Mouse (Mus musculus): Measurements from ENCODE around the gene Scg2. TPM values are rescaled to one million over a fixed set of nuclear protein-coding genes. Genes with fewer than 3 reads are reported as not detected.

The Scg2 gene
- 17.4 and 18.6 TPM in 2 replicates for polyA plus RNA-seq (2015; fragmentation: Nextera tagmentation; extraction: Ambion mirVana)

- H3K4me2 ChIP-seq (replicated peaks; ENCODE audit: low read depth) = no peak within 1 kb of the TSS
- no peak within 1 kb of the TSS for H3K27ac ChIP-seq (ENCODE audit: low read depth, low read length)
- no peak within 1 kb of the TSS for H3K4me3 ChIP-seq (ENCODE audit: low read depth, low read length)
- no peaks in the 10 kb centered on the region for H3K36me3 ChIP-seq (ENCODE audit: control insufficient read depth, insufficient read depth)
- no peaks in the 10 kb centered on the region for H3K9me3 ChIP-seq (ENCODE audit: control insufficient read depth)
- WGBS = 13% methylated on average over 22 of the region's 22 CpGs
- 0 out of 2 replicates have a peak, but pooled peaks have one; percentile 68 for ATAC-seq
- H3K9ac ChIP-seq (ENCODE audit: low read depth, low read length) = no peak within 1 kb of the TSS
- H3K27me3 ChIP-seq (replicated peaks; ENCODE audit: control insufficient read depth, insufficient read depth, low read length) = no peaks in the 10 kb centered on the region
- TF ChIP-seq CTCF (IDR thresholded peaks at IDR 0.05; ENCODE audit: low read depth) = peak; percentile 55
- H3K4me1 ChIP-seq (replicated peaks; ENCODE audit: control insufficient read depth, insufficient read depth, low read length) = no peaks in the 10 kb centered on the region
Measured at GRCm38 (mm10) chr1:79439609-79440308, at the start of gene Scg2. Gene Scg2, minus strand, starts transcription at chr1:79440120.

DNA sequence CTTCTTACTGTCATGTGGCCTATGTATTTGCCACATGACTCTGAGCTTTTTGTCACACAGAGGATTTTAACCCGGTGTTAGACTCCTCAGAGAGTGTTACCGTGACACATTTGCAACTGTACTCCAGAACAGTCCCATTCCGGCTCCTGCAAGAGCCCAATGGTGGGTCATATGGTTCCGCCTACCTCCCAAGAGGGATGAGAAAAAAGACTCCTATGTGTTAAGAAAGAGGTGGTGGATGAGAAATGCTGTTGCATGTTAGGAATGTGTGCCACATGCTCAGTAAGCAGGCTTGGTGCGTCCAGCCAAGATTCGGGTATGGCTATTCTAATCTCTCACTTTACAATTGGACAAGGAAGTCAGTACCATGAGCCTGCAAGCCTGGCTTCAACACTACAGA lies 45.6 kb upstream of the Scg2 start:
- Histone ChIP-seq H3K4me2 (replicated peaks; ENCODE audit: low read depth) (no peak overlapping the region), H3K4me3 (ENCODE audit: low read depth, low read length) (no peak overlapping the region), H3K36me3 (ENCODE audit: control insufficient read depth, insufficient read depth) (no peaks in the 10 kb centered on the region), H3K27me3 (replicated peaks; ENCODE audit: control insufficient read depth, insufficient read depth, low read length) (no peaks in the 10 kb centered on the region), H3K9me3 (ENCODE audit: control insufficient read depth) (no peaks in the 10 kb centered on the region), H3K4me1 (replicated peaks; ENCODE audit: control insufficient read depth, insufficient read depth, low read length) (no peaks in the 10 kb centered on the region), H3K27ac (ENCODE audit: low read depth, low read length) (no peak overlapping the region), H3K9ac (ENCODE audit: low read depth, low read length) (no peak overlapping the region)
- ATAC-seq = no peak
- 90% methylated on average over 6 of the region's 6 CpGs for WGBS
- TF ChIP-seq CTCF (IDR thresholded peaks at IDR 0.05; ENCODE audit: low read depth) = no peak

- H3K4me3 ChIP-seq (ENCODE audit: low read depth, low read length) = no peak overlapping the region
- WGBS = 78% methylated on average over 2 of the region's 2 CpGs
Measured at GRCm38 (mm10) chr1:79470856-79471255, 30.9 kb upstream of the Scg2 start.

GRCm38 (mm10) chr1:79469871-79470270 lies 30.0 kb upstream of the Scg2 start:
- Histone ChIP-seq H3K4me3 (ENCODE audit: low read depth, low read length) (no peak overlapping the region), H3K4me1 (replicated peaks; ENCODE audit: control insufficient read depth, insufficient read depth, low read length) (no peaks in the 10 kb centered on the region), H3K36me3 (ENCODE audit: control insufficient read depth, insufficient read depth) (no peaks in the 10 kb centered on the region), H3K27ac (ENCODE audit: low read depth, low read length) (no peak overlapping the region), H3K27me3 (replicated peaks; ENCODE audit: control insufficient read depth, insufficient read depth, low read length) (no peaks in the 10 kb centered on the region), H3K9me3 (ENCODE audit: control insufficient read depth) (no peaks in the 10 kb centered on the region), H3K4me2 (replicated peaks; ENCODE audit: low read depth) (no peak overlapping the region), H3K9ac (ENCODE audit: low read depth, low read length) (no peak overlapping the region)
- no peak for ATAC-seq
- TF ChIP-seq CTCF (IDR thresholded peaks at IDR 0.05; ENCODE audit: low read depth) = no peak
- 83% methylated on average over 5 of the region's 5 CpGs for WGBS

More at GRCm38 (mm10) chr1:79470856-79471255, 30.9 kb upstream of the Scg2 start:
- no peak for TF ChIP-seq CTCF (IDR thresholded peaks at IDR 0.05; ENCODE audit: low read depth)
- Histone ChIP-seq H3K9me3 (ENCODE audit: control insufficient read depth) (no peaks in the 10 kb centered on the region), H3K4me1 (replicated peaks; ENCODE audit: control insufficient read depth, insufficient read depth, low read length) (no peaks in the 10 kb centered on the region), H3K27me3 (replicated peaks; ENCODE audit: control insufficient read depth, insufficient read depth, low read length) (no peaks in the 10 kb centered on the region), H3K36me3 (ENCODE audit: control insufficient read depth, insufficient read depth) (no peaks in the 10 kb centered on the region), H3K4me2 (replicated peaks; ENCODE audit: low read depth) (no peak overlapping the region), H3K27ac (ENCODE audit: low read depth, low read length) (no peak overlapping the region), H3K9ac (ENCODE audit: low read depth, low read length) (no peak overlapping the region)
- ATAC-seq = no peak

- H3K9ac ChIP-seq (ENCODE audit: low read depth, low read length) = no peak overlapping the region
- H3K36me3 ChIP-seq (ENCODE audit: control insufficient read depth, insufficient read depth) = no peaks in the 10 kb centered on the region
- no peak overlapping the region for H3K27ac ChIP-seq (ENCODE audit: low read depth, low read length)
- no peak overlapping the region for H3K4me2 ChIP-seq (replicated peaks; ENCODE audit: low read depth)
- no peak overlapping the region for H3K4me3 ChIP-seq (ENCODE audit: low read depth, low read length)
- no peak for ATAC-seq
- no peaks in the 10 kb centered on the region for H3K4me1 ChIP-seq (replicated peaks; ENCODE audit: control insufficient read depth, insufficient read depth, low read length)
- H3K27me3 ChIP-seq (replicated peaks; ENCODE audit: control insufficient read depth, insufficient read depth, low read length) = no peaks in the 10 kb centered on the region
- 19% methylated on average over 3 of the region's 3 CpGs for WGBS
- H3K9me3 ChIP-seq (ENCODE audit: control insufficient read depth) = no peaks in the 10 kb centered on the region
- no peak for TF ChIP-seq CTCF (IDR thresholded peaks at IDR 0.05; ENCODE audit: low read depth)
Measured at GRCm38 (mm10) chr1:79466585-79466984, 26.7 kb upstream of the Scg2 start.

- no peak for TF ChIP-seq CTCF (IDR thresholded peaks at IDR 0.05; ENCODE audit: low read depth)
- ATAC-seq = no peak
- Histone ChIP-seq H3K27ac (ENCODE audit: low read depth, low read length) (no peak overlapping the region), H3K27me3 (replicated peaks; ENCODE audit: control insufficient read depth, insufficient read depth, low read length) (no peaks in the 10 kb centered on the region), H3K4me1 (replicated peaks; ENCODE audit: control insufficient read depth, insufficient read depth, low read length) (no peaks in the 10 kb centered on the region), H3K36me3 (ENCODE audit: control insufficient read depth, insufficient read depth) (no peaks in the 10 kb centered on the region), H3K4me2 (replicated peaks; ENCODE audit: low read depth) (no peak overlapping the region), H3K9ac (ENCODE audit: low read depth, low read length) (no peak overlapping the region), H3K9me3 (ENCODE audit: control insufficient read depth) (no peaks in the 10 kb centered on the region), H3K4me3 (ENCODE audit: low read depth, low read length) (no peak overlapping the region)
- WGBS = 60% methylated on average over 5 of the region's 5 CpGs
Measured at GRCm38 (mm10) chr1:79458558-79458957, 18.6 kb upstream of the Scg2 start.

Data from intestine, postnatal 0 days (tissue).